Mouse (Mus musculus) right cerebral cortex, postnatal 4 days (tissue): ENCODE data around the gene Elof1.
"Not testable (repeated sequence)": the region's sequence is repeated elsewhere in the genome, so short reads cannot be mapped to it uniquely, and the experiment has no call there.

Experiments
- DNase-seq: peaks from one replicate; pipeline ENCODE4 v3.0.0-alpha.2; 2022

Elof1 gene

GRCm38 (mm10) chr9:22116740-22117426, at the start of gene Elof1:
Elof1 (minus strand) TSS chr9:22117172.
- peak; percentile 88 for DNase-seq

GRCm38 (mm10) chr9:22166686-22167085, 49.7 kb upstream of the Elof1 start:
- no peak for DNase-seq

- no peak for DNase-seq
Observed at GRCm38 (mm10) chr9:22165964-22166363, 49.0 kb upstream of the Elof1 start.

- peak; percentile 56 for DNase-seq
Observed at GRCm38 (mm10) chr9:22164711-22165668, 48.0 kb upstream of the Elof1 start.

GRCm38 (mm10) chr9:22162912-22163311, 45.9 kb upstream of the Elof1 start:
- no peak for DNase-seq

- DNase-seq = no peak
Observed at GRCm38 (mm10) chr9:22162305-22162704, 45.3 kb upstream of the Elof1 start.

- DNase-seq = no peak
Observed at GRCm38 (mm10) chr9:22161299-22161698, 44.3 kb upstream of the Elof1 start.

GRCm38 (mm10) chr9:22157516-22158265, 40.7 kb upstream of the Elof1 start:
- DNase-seq = peak; percentile 11

- peak; percentile 98 for DNase-seq
Observed at GRCm38 (mm10) chr9:22156497-22157245, 39.7 kb upstream of the Elof1 start, which contains the start of gene Pigyl. Pigyl (plus strand) TSS chr9:22156846.

GRCm38 (mm10) chr9:22155614-22156013, 38.6 kb upstream of the Elof1 start:
- DNase-seq = peak; percentile 70

GRCm38 (mm10) chr9:22153810-22154209, 36.8 kb upstream of the Elof1 start:
- DNase-seq = no peak

GRCm38 (mm10) chr9:22150946-22151345, 34.0 kb upstream of the Elof1 start:
- DNase-seq = no peak

GRCm38 (mm10) chr9:22150249-22150693, 33.3 kb upstream of the Elof1 start:
- DNase-seq = not testable (repeated sequence)

GRCm38 (mm10) chr9:22149426-22150248, 32.7 kb upstream of the Elof1 start:
- no peak for DNase-seq

GRCm38 (mm10) chr9:22144304-22144965, 27.5 kb upstream of the Elof1 start:
- DNase-seq = no peak

- DNase-seq = peak; percentile 92
Observed at GRCm38 (mm10) chr9:22143108-22144037, 26.4 kb upstream of the Elof1 start.

- no peak for DNase-seq
Observed at GRCm38 (mm10) chr9:22139746-22140145, 22.8 kb upstream of the Elof1 start.

- DNase-seq = peak; percentile 35
Observed at GRCm38 (mm10) chr9:22138480-22138879, 21.5 kb upstream of the Elof1 start.

- no peak for DNase-seq
Observed at GRCm38 (mm10) chr9:22136765-22137547, 20.0 kb upstream of the Elof1 start.
